Mouse (Mus musculus) ovary, postnatal 10 days (tissue): ENCODE data around the gene Fcgrt.
"Not testable (repeated sequence)": the region's sequence is repeated elsewhere in the genome, so short reads cannot be mapped to it uniquely, and the experiment has no call there.

Experiments used
- DNase-seq: peaks from one replicate; pipeline ENCODE4 v3.0.0; 2022; ENCODE audit warnings: low spot score

The Fcgrt gene

GRCm38 (mm10) chr7:45110089-45110488 is 6.4 kb upstream of the Fcgrt start:
- DNase-seq, result not testable (repeated sequence)

- no peak for DNase-seq
Measured at GRCm38 (mm10) chr7:45107052-45107645, 3.5 kb upstream of the Fcgrt start.

GRCm38 (mm10) chr7:45106441-45106840 is 2.8 kb upstream of the Fcgrt start:
- DNase-seq, result no peak

GRCm38 (mm10) chr7:45105491-45105890 is 1.8 kb upstream of the Fcgrt start:
- DNase-seq, result no peak

- no peak for DNase-seq
Measured at GRCm38 (mm10) chr7:45104941-45105340, 1.3 kb upstream of the Fcgrt start.

GRCm38 (mm10) chr7:45102940-45103585 is 588 bp downstream of the Fcgrt start:
- no peak for DNase-seq

GRCm38 (mm10) chr7:45102441-45102840 is 1.2 kb downstream of the Fcgrt start:
- DNase-seq, result no peak

- DNase-seq, result no peak
Measured at GRCm38 (mm10) chr7:45100046-45100445, 3.6 kb downstream of the Fcgrt start.

GRCm38 (mm10) chr7:45098541-45099240 is 5.0 kb downstream of the Fcgrt start:
- no peak for DNase-seq

GRCm38 (mm10) chr7:45097479-45097878 is 6.2 kb downstream of the Fcgrt start:
- no peak for DNase-seq

GRCm38 (mm10) chr7:45095965-45096364 is 7.7 kb downstream of the Fcgrt start:
- DNase-seq, result not testable (repeated sequence)

- no peak for DNase-seq
Measured at GRCm38 (mm10) chr7:45095367-45095766, 8.3 kb downstream of the Fcgrt start.

- DNase-seq, result no peak
Measured at GRCm38 (mm10) chr7:45094121-45094520, 9.5 kb downstream of the Fcgrt start.

- no peak for DNase-seq
Measured at GRCm38 (mm10) chr7:45093516-45093905, 10.1 kb downstream of the Fcgrt start.

GRCm38 (mm10) chr7:45092828-45093515 is 10.7 kb downstream of the Fcgrt start:
- DNase-seq, result no peak

- peak; percentile 74 for DNase-seq
Measured at GRCm38 (mm10) chr7:45092048-45092447, 11.6 kb downstream of the Fcgrt start, which contains the start of gene Rcn3. TSS of gene Rcn3 (minus strand) at chr7:45092221.

GRCm38 (mm10) chr7:45091001-45091990 is 12.4 kb downstream of the Fcgrt start:
- no peak for DNase-seq

GRCm38 (mm10) chr7:45090251-45090977 is 13.2 kb downstream of the Fcgrt start:
- no peak for DNase-seq

- DNase-seq, result no peak
Measured at GRCm38 (mm10) chr7:45088597-45088996, 15.1 kb downstream of the Fcgrt start.

- DNase-seq, result no peak
Measured at GRCm38 (mm10) chr7:45086084-45086483, 17.6 kb downstream of the Fcgrt start.
